Mouse (Mus musculus) layer of hippocampus, adult 18-20 months (tissue): Measurements from ENCODE around the gene Nupr1l. TPM values are rescaled to one million over a fixed set of nuclear protein-coding genes. Genes with fewer than 3 reads are reported as not detected.

Experiments
- total RNA-seq, 2 experiments: library from RNA; stranded (reverse); gene quantifications; 2 replicates each; pipeline ENCODE4 v1.2.3; 2021

Nupr1l gene
- total RNA-seq, 2 experiments from 2014 or later = 4.2 to 4.5 TPM

Other genes with a start within 250 kb of the Nupr1l start
- 1 to 10 TPM; 6.7 to 7.3 TPM for gene Zfp11, start 238.4 kb upstream of the Nupr1l start, total RNA-seq
- gene Sept14, start 200.0 kb upstream of the Nupr1l start, total RNA-seq = not detected
- gene Mrps17, start 193.0 kb upstream of the Nupr1l start, total RNA-seq = 10 to 100 TPM; 77.8 to 85.9 TPM
- 10 to 100 TPM; 78.8 to 79.8 TPM for gene Nipsnap2, start 183.5 kb upstream of the Nupr1l start, total RNA-seq
- 10 to 100 TPM; 27.7 to 29.7 TPM for gene Psph, start 121.1 kb upstream of the Nupr1l start, total RNA-seq
- gene Sumf2, start 61.6 kb upstream of the Nupr1l start, total RNA-seq = 10 to 100 TPM; 19.6 to 22.2 TPM
- 100 to 1,000 TPM; 479 to 483 TPM for gene Chchd2, start 21.1 kb upstream of the Nupr1l start, total RNA-seq
- gene Zbed5, start 12.8 kb upstream of the Nupr1l start, total RNA-seq = 1 to 10 TPM; 5.6 to 6.3 TPM
- gene Phkg1, start 10.0 kb upstream of the Nupr1l start, total RNA-seq = 10 to 100 TPM; 18.7 to 20.0 TPM
- gene Vkorc1l1, start 33.4 kb downstream of the Nupr1l start, total RNA-seq = 10 to 100 TPM; 43.5 to 44.2 TPM
- gene Gusb, start 94.5 kb downstream of the Nupr1l start, total RNA-seq = 10 to 100 TPM in 1 of 2 experiments, 1 to 10 TPM in 1; 9.6 to 13.0 TPM
- gene Asl, start 120.7 kb downstream of the Nupr1l start, total RNA-seq = 10 to 100 TPM; 22.6 to 25.4 TPM
- gene Crcp, start 120.8 kb downstream of the Nupr1l start, total RNA-seq = 10 to 100 TPM; 37.0 to 39.3 TPM
- 10 to 100 TPM; 47.8 to 48.9 TPM for gene Tpst1, start 164.8 kb downstream of the Nupr1l start, total RNA-seq
- 10 to 100 TPM; 12.1 to 16.5 TPM for gene Kctd7, start 236.3 kb downstream of the Nupr1l start, total RNA-seq